Mouse (Mus musculus) stomach, postnatal 0 days (tissue): ENCODE data around the gene Asb4. TPM values are rescaled to one million over a fixed set of nuclear protein-coding genes. Genes with fewer than 3 reads are reported as not detected.

Experiments used
- ATAC-seq: fragments of 200-750 bp; cut with Nextera tagmentation; 2 replicates; pipeline ENCODE4 v1.8.0; 2017; ENCODE audit not compliant: low FRiP score, low TSS enrichment
- DNase-seq: peaks from one replicate; pipeline ENCODE4 v3.0.0-alpha.2; 2016; ENCODE audit warnings: low spot score
- H3K27ac ChIP-seq: fragments of 300-500 bp; sonication (generic); replicated peaks from 2 replicates; pipeline ENCODE4 v1.5.1; 2014; ENCODE audit warnings: mild to moderate bottlenecking, control low read depth
- H3K27me3 ChIP-seq: fragments of 300-500 bp; sonication (generic); 2 replicates; pipeline ENCODE4 v1.6.1; 2014; ENCODE audit warnings: low read length; ENCODE audit not compliant: control insufficient read depth, insufficient read depth
- H3K36me3 ChIP-seq: fragments of 300-500 bp; sonication (generic); 2 replicates; pipeline ENCODE4 v1.6.1; 2014; ENCODE audit warnings: low read length, mixed read lengths; ENCODE audit not compliant: control insufficient read depth, insufficient read depth
- H3K4me1 ChIP-seq: fragments of 300-500 bp; sonication (generic); replicated peaks from 2 replicates; pipeline ENCODE4 v1.6.1; 2014; ENCODE audit warnings: antibody characterized with exemption; ENCODE audit not compliant: control insufficient read depth, insufficient read depth
- H3K4me2 ChIP-seq: fragments of 300-500 bp; sonication (generic); replicated peaks from 2 replicates; pipeline ENCODE4 v1.6.1; 2014; ENCODE audit warnings: low read depth, mild to moderate bottlenecking, control low read depth, moderate library complexity
- H3K4me3 ChIP-seq: fragments of 300-500 bp; sonication (generic); 2 replicates; pipeline ENCODE4 v1.5.1; 2014; ENCODE audit warnings: low read depth, low read length, control low read depth
- H3K9ac ChIP-seq: fragments of 300-500 bp; sonication (generic); 2 replicates; pipeline ENCODE4 v1.6.1; 2014; ENCODE audit warnings: mild to moderate bottlenecking, low read length, control low read depth, mixed read lengths
- H3K9me3 ChIP-seq: fragments of 300-500 bp; sonication (generic); 2 replicates; pipeline ENCODE4 v1.6.1; 2016; ENCODE audit warnings: low read length; ENCODE audit not compliant: control insufficient read depth
- CTCF ChIP-seq: IDR thresholded peaks from 2 replicates; pipeline ENCODE4 v1.5.1; 2016; ENCODE audit warnings: antibody characterized with exemption, low read depth, mild to moderate bottlenecking, moderate library complexity
- EP300 ChIP-seq: optimal IDR thresholded peaks from 2 replicates; pipeline ENCODE3; 2016; ENCODE audit warnings: antibody characterized with exemption
- WGBS: fragments of 180-500 bp; shearing (Covaris S2); extraction: QIAGEN DNeasy Blood & Tissue Kit; methylation state at CpG from one replicate; pipeline ENCODE4 v1.1.7; 2014; 5-methylcytosine and 5-hydroxymethylcytosine counted together
- polyA plus RNA-seq: library from polyadenylated mRNA; unstranded; fragments of >200 nt; fragmentation: Nextera tagmentation; extraction: Ambion mirVana; gene quantifications from 2 replicates; pipeline ENCODE4 v1.2.1, GENCODE M21; 2015

The Asb4 gene
- polyA plus RNA-seq, 1 experiment from 2014 or later = 1.5 TPM

DNA sequence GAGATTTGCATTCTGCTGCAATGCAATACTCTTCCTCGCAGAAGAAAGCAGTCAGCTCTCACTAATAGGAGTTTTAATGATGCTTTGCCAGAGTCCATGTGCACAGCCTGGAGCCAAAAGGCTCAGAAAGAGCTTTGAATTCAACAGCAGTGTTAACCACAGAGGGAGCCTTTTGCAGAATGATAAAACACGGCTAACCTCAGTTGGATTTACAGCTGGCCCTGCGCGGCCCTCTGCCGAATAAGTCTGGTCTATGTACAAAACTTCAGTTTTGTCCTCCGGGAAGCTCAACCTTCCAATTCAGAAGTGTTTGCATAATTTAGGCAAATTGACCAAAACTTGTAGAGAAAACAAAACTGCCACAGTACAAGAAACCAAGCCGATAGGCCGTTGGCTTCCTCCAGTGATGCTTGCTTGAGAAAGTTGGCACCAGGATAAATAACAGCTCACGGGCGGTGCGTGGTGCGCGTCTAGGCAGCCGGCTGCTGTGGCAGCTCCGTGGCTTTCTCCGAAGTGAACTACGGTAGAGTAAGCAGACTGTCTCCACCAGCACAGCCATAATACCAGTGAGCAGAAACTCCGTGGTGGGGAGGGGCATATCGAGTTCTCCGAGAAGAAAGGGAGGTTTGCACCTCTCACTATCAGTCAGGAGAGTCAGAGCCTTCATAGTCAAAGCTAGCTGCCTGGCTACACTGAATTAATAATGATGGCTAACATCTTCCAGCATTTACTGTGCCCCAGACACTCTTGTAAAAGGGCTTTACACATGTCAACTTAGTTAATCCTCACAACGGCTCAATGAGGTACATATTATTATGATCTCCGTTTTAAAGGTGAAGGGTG, 3.2 kb upstream of the Asb4 start:
- DNase-seq (no peak), ATAC-seq (0 out of 2 replicates have a peak, but pooled peaks have one; percentile 18)
- Histone ChIP-seq H3K4me3 (0 out of 2 replicates have a peak overlapping the region, but pooled peaks have one; percentile 12), H3K9ac (no peak overlapping the region), H3K27me3 (no peaks in the 10 kb centered on the region), H3K4me1 (peaks cover 4% of the 10 kb centered on the region; the same call in 1 of the 2 replicates), H3K4me2 (peak overlapping the region; percentile 47), H3K9me3 (no peaks in the 10 kb centered on the region), H3K27ac (no peak overlapping the region), H3K36me3 (no peaks in the 10 kb centered on the region)
- WGBS = 28% methylated on average over 22 of the region's 22 CpGs
- no peak for TF ChIP-seq CTCF
- no peak for TF ChIP-seq EP300

DNA sequence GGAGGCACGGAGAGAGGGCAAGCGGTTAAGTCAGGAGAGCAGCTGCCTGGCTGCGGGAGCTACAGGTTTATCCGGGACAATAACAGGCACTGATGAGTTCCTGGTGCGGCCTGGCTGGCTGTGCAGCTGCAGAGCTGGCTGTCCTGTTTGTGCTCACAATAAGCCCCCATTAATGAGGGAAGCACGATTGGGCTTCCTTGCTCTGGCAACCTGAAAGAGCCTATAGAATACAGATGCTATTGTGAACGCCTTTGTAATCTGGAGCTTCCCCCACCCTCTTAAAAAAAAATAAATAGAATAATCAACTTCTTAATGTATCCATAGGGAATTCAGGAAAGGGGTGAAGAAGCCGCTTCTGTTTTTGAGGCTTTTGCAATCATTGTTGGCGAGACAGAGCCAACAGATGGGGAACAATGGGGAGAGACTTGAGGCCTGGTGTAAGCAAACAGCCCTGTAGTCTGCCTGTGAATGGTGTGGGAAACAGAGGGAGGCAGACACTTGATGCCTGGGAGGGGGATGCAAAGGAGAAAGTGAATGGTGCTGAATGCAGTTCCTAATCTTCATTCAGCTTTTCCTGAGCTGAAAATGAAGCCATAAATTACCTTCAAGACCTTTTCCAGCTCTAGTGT, 2.4 kb upstream of the Asb4 start:
- no peak for TF ChIP-seq CTCF
- no peak for TF ChIP-seq EP300
- DNase-seq = no peak
- H3K27ac ChIP-seq = no peak overlapping the region
- peaks cover 4% of the 10 kb centered on the region; the same call in 1 of the 2 replicates for H3K4me1 ChIP-seq
- 41% methylated on average over 9 of the region's 9 CpGs for WGBS
- H3K4me3 ChIP-seq = no peak overlapping the region
- no peaks in the 10 kb centered on the region for H3K9me3 ChIP-seq
- no peak for ATAC-seq
- no peaks in the 10 kb centered on the region for H3K36me3 ChIP-seq
- no peak overlapping the region for H3K9ac ChIP-seq
- no peaks in the 10 kb centered on the region for H3K27me3 ChIP-seq
- H3K4me2 ChIP-seq = no peak overlapping the region; the same call in 1 of the 2 replicates

DNA sequence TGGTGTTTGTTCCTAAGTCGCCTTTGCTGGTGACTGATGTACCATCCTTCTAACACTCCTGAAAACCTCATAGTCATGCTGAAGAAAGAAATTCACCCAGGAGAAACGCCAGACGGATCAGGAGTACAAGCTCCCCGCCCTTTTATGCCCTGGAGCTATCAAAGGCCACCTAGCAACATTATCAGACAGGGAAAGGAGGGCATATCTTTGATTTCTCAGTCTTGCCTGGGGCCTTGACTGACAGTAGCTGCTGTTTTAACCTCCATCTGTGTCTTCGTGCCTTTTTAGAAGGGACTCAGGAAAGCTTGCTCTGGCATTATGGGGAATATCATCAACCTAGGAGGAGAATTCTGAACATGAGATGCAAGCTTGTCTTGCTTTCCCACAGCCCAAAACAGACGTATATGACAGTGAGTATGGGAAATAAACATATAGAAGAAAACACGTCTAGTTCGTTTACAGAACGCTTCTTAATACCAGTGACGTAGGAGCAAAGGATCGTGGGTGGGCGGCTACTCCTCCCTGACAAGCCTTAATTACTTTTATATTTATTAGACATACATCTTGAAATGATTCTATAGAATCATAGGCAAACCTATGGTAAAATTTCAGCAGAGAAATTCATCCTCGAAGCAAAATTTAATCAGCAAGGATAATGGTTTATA, 1.1 kb upstream of the Asb4 start:
- no peak for DNase-seq
- Histone ChIP-seq H3K9ac (no peak overlapping the region), H3K9me3 (no peaks in the 10 kb centered on the region), H3K4me2 (no peak overlapping the region), H3K27me3 (no peaks in the 10 kb centered on the region), H3K4me3 (no peak overlapping the region), H3K36me3 (no peaks in the 10 kb centered on the region), H3K4me1 (peaks cover 4% of the 10 kb centered on the region; the same call in 1 of the 2 replicates), H3K27ac (no peak overlapping the region)
- no peak for TF ChIP-seq EP300
- no peak for TF ChIP-seq CTCF
- WGBS = 33% methylated on average over 13 of the region's 13 CpGs
- no peak for ATAC-seq

DNA sequence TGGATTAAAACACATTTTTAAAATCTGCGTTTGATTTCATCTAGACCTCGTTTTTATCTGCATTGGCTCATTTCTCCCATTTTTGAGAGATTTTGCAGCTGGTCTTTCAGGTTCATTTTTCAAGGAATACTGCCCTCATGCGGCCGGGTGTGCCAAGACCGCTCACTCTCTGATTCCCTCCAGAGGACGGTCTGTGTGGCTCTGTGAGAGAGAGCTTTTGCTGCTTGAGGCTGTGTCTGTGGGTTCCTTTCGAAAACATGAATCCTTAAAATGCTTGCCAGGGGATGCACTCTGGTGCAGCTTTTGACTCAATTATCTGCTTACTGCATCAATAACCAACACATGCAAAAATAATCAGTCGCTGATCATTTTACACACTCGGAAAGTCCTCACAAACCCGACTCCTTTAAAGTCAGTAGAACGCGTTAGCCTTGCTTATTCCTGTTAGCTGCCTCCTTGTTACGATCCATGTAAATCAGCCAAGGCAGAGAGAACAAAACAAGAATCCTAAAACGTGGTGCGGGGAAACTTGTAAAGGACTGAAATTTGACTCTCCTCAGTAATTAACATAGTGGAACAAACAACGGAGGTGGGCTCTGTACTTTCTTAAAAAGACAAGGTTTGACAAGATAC, 487 bp upstream of the Asb4 start:
- Histone ChIP-seq H3K27me3 (no peaks in the 10 kb centered on the region), H3K4me1 (peaks cover 4% of the 10 kb centered on the region; the same call in 1 of the 2 replicates), H3K4me2 (peak overlapping the region; percentile 57), H3K9me3 (no peaks in the 10 kb centered on the region), H3K9ac (no peak overlapping the region), H3K27ac (no peak overlapping the region), H3K4me3 (peak overlapping the region; percentile 32), H3K36me3 (no peaks in the 10 kb centered on the region)
- WGBS = 2% methylated on average over 16 of the region's 16 CpGs
- TF ChIP-seq CTCF (peak; percentile 88), EP300 (no peak)
- DNase-seq = peak; percentile 80
- peak; percentile 71; the same call in 1 of the 2 replicates for ATAC-seq

DNA sequence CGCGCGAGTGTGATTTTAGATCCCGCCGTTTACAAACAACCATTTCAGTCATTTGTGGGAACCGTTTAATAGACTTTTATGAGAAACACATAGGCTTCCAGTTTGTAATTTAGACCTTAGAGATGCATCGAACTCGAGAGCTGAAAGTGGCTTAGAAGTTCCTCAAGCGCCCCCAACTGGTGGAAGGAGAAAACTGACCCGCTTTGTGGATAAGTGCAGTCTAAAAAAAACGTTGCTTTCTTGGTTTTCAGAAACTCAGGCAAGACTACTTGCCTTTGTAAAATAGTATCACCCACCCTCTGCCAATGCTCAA, 948 bp downstream of the Asb4 start:
- Histone ChIP-seq H3K4me1 (peaks cover 4% of the 10 kb centered on the region; the same call in 1 of the 2 replicates), H3K27me3 (no peaks in the 10 kb centered on the region), H3K4me3 (peak overlapping the region; percentile 27), H3K9ac (no peak overlapping the region), H3K27ac (no peak overlapping the region), H3K4me2 (peak overlapping the region; percentile 57), H3K9me3 (no peaks in the 10 kb centered on the region), H3K36me3 (no peaks in the 10 kb centered on the region)
- TF ChIP-seq EP300 (no peak), CTCF (peak; percentile 81)
- ATAC-seq = no peak
- WGBS = under 1% methylated on average over 11 of the region's 11 CpGs
- DNase-seq = peak; percentile 77
